Mouse (Mus musculus) left cerebral cortex, adult 2 months (tissue): ENCODE measurements around the gene Ifitm6. TPM values are rescaled to one million over a fixed set of nuclear protein-coding genes. Genes with fewer than 3 reads are reported as not detected.
"Not testable (repeated sequence)": the region's sequence is repeated elsewhere in the genome, so short reads cannot be mapped to it uniquely, and the experiment has no call there.

Experiments used
- DNase-seq, 2 experiments: peaks; one replicate each; pipeline ENCODE4 v3.0.0; 2021 to 2022; ENCODE audit warnings: low spot score in 2 of 2, mixed read lengths in 1 of 2; ENCODE audit errors: extremely low spot score in 1 of 2
- H3K27ac ChIP-seq: fragments of 200-600 bp; 2 replicates; pipeline ENCODE4 v1.8.1; 2022
- H3K4me3 ChIP-seq: fragments of 200-600 bp; 2 replicates; pipeline ENCODE4 v1.8.1; 2022
- CTCF ChIP-seq: fragments of 200-600 bp; IDR thresholded peaks from 2 replicates; pipeline ENCODE4 v1.8.1; 2022; ENCODE audit warnings: antibody characterized with exemption, mild to moderate bottlenecking, moderate library complexity
- intact Hi-C: fragments of 180-260 bp; cut with DNase I; formaldehyde crosslinking; loops from one replicate; pipeline ENCODE4 v1.15.1; 2025
- total RNA-seq, 2 experiments: library from RNA; stranded (reverse); gene quantifications; 2 replicates each; pipeline ENCODE4 v1.2.3; 2021

The Ifitm6 gene
- total RNA-seq, 2 experiments from 2014 or later, result 0.57 TPM; not detected in 1

DNA sequence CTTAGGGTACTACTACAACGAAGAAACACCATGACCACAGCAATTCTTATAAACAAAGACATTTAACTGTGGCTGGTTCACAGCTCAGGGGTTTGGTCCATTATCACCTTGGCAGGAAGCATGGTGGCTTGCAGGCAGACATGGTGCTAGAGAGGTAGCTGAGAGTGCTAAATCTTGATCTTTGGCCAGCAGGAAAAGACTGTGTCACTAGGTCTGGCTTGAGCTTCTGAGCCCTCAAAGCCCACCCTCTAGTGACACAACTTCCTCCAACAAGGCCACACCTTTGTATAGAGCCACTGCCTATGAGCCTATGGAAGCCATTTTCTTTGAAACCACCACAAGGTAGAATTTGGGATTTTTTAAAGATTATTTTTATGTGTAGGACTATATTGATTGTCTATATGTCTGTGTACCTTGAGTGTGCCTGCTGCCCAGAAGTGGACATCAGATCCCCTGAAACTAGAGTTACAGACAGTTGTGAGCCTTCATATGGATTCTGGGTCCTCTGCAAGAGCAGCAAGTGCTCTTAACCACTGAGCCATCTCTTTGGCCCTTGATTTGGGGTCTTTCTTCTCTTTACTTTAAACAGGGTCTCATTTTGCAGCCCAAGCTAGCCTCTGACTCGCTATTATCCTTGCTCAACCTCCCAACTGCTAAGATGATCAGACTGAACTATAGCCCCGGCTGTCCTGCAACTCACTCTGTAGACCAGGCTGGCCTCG, 21.8 kb upstream of the Ifitm6 start:
- intact Hi-C loops, result loop anchor here (10.0 kb wide), 1 partner anchor 965 kb away; no protein-coding TSS in a partner anchor
- no peak overlapping the region for H3K27ac ChIP-seq
- no peak overlapping the region for H3K4me3 ChIP-seq
- no peak for DNase-seq
- no peak for TF ChIP-seq CTCF

DNA sequence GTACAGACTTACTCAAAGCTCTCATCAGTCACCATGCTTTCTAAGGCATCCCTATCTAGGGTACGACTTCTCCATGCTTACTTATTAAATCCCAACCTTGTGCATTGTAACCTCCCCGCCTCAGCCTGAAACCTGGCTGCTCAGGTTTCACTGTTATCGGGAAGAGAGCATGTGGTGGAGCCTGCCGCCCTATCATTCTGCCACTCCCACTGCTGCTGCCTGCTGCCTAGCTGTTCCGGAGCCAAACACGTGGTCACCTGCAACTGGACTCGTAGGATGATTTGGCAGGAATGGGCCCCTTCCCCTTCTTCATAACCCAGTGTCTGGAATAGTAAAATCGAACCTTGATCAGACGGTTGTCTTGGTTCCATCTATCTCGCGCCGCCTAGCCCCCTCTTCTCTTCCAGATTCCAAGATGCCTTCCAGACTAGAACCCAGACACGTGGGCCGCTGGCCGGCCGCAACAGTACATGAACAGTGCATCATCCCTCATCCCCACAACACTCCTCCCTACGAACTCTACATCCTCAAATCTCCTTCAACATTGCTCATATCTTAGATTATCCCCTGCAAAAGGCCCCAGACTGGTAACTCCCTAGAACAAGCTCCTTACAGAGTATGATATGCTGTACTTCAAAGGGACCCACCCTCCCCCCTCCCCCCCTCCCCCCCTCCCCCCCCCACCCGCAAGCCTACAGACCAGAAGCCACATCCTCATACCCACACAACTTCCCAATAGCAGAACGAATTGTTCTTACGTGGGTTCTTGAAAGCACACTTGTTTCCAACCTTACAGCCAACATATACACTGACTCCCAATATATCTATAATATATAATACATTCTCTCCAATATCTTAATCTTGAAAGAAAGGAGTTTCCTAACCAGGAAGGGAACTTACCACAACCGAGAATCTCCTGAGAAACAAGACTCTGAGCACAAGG, 20.6 kb upstream of the Ifitm6 start:
- intact Hi-C loops, result no loop called here
- no peak for DNase-seq
- TF ChIP-seq CTCF, result no peak

DNA sequence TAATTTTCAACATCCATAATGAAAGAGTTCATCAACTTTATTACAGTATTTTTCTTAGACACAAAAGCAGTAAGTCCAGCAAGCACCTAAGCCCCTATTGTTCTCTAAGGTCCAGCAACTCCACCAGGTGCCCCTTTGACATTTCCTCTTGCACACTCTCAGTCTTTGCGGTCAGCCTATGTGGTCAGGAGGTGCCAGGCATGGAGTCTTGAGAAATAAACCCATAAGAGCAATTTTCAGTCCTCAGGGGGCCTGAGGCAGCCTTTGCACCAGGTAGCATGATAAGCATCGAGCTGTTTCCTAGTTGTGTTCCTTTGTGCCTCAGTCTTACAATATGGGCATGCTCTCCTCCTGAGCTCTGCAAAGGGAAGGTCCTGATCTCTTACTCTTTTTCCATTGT, 18.9 kb upstream of the Ifitm6 start:
- DNase-seq, H3K4me3 ChIP-seq, intact Hi-C loops, H3K27ac ChIP-seq: not testable (repeated sequence)

More for the DNA sequence above, 20.6 kb upstream of the Ifitm6 start:
- Histone ChIP-seq H3K27ac (no peak overlapping the region), H3K4me3 (no peak overlapping the region)

DNA sequence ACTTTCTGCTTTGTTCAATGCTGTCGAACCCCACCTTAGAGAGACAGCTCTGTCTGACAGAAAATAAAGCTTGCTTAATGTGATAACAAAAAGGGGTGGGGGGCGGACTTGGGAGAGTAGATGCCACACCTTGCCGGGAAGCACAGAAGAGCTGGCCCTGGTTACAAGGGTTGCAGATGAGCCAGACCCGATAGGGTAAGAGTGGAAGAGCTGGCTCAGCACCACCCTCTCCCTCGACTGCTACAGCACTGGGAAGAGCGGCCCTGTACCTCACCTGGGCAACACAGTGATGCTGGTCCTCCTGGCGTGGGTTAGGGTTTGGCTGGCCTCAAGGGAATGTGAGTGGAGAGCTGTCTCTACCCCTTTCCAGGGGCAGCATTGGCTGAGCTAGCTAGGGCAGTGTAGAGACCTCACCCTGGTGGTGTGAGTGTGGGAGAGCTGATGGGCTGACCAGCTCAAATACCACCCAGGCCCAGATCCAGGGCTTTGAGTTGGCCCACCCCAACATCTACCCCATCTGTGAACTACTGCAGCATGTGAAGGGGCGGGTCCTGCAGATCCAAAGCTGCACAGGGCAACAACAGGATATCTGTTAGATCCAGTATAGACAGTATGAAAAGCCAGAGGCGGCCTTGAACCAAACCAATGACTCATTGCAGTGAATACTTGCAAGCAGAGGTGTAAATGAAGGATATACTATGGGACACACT, 14.9 kb upstream of the Ifitm6 start:
- no peak for TF ChIP-seq CTCF
- H3K27ac ChIP-seq, result no peak overlapping the region
- H3K4me3 ChIP-seq, result no peak overlapping the region
- no peak for DNase-seq
- intact Hi-C loops, result no loop called here

DNA sequence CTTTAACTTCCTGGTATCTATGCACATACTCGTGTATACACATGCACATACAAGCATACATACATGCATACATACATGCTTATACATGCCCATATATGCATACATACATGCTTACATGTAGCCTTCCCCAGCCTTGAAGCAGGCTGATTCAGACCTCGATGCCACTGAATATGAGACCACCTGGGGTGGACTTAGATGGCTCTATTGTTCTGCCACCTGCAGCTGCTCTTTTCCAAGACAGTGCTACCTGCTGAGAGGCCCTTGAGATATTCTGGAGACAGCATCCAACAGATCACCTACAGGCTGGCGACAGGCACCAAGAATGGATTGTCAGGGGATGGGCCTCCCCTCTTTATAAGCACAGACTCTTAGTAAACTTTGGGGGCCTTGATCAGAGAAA, 12.7 kb upstream of the Ifitm6 start:
- no peak for TF ChIP-seq CTCF
- intact Hi-C loops, result no loop called here
- H3K4me3 ChIP-seq, result no peak overlapping the region

DNA sequence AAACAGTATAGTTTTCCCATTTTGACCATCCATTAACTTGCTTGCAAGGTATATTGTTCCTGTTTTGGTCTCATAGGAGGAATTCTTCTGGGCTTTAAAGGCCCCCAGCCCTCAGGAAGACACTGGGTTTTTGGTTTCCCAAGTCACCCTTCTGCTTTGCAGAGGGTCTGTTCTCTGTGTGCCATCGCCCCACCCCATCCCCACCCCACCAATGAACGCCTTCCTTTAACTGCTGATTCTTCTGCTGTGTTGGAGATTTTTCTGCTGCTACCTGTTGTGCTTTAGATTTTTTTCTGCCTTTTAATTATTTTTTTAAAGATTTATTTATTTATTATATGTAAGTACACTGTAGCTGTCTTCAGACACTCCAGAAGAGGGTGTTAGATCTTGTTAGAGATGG, 11.1 kb upstream of the Ifitm6 start, which contains the start of gene Gm17387:
TSS of gene Gm17387 (plus strand) at position 301 of the 400 bp plus-strand sequence.
- intact Hi-C loops, result no loop called here
- no peak within 1 kb of the TSS for H3K4me3 ChIP-seq
- DNase-seq, result no peak
- no peak within 1 kb of the TSS for H3K27ac ChIP-seq
- no peak for TF ChIP-seq CTCF

More for the DNA sequence above, 12.7 kb upstream of the Ifitm6 start:
- no peak overlapping the region for H3K27ac ChIP-seq
- no peak for DNase-seq

DNA sequence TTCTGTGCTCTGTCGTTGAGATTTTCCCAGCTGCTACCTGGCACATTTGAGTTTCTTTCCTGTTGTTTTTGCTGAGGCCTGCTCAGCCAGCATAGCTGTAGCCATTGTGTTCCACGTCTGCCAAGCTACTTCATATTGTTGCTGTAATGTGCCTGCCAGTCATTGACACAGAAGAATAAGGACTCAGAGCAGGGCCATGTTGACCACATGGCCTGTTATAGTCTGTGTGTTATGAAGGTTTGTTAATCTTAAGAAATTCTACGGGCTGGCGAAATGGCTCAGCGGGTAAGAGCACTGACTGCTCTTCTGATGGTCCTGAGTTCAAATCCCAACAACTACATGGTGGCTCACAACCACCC, 9.0 kb upstream of the Ifitm6 start:
- Histone ChIP-seq H3K27ac (no peak overlapping the region), H3K4me3 (no peak overlapping the region)
- no peak for TF ChIP-seq CTCF
- intact Hi-C loops, result no loop called here
- no peak for DNase-seq

DNA sequence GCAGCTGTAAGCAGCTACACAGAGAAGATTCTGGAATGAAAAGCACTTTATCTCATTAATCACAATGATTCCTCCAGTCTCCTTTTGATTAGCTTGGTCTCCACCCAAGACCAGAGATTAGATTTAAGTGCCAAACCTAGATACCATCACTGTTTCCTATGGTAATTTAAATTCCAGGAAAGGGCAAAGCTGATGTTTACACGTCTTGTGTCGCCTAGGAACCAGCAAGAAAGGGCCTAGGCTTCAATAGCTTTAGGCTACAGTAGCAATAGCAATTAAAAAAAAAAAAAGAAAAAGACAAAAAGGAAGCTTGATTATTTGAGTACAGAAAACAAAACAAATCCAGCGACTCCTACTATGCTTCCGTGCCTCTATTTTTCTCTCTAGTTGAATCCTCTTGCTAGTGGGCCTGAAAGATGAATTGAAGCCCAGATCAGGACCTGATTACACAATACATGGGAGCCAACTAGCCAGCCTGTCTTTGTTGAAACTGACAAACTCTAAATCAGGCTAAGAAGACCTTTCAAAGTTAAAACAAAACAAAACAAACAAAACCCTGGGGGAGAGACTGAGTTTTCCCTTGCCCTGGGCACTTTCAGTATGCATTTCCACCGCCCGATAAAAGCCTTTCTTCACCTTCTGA, 8.5 kb upstream of the Ifitm6 start:
- Histone ChIP-seq H3K27ac (no peak overlapping the region), H3K4me3 (no peak overlapping the region)
- intact Hi-C loops, result no loop called here
- DNase-seq, result no peak
- no peak for TF ChIP-seq CTCF

DNA sequence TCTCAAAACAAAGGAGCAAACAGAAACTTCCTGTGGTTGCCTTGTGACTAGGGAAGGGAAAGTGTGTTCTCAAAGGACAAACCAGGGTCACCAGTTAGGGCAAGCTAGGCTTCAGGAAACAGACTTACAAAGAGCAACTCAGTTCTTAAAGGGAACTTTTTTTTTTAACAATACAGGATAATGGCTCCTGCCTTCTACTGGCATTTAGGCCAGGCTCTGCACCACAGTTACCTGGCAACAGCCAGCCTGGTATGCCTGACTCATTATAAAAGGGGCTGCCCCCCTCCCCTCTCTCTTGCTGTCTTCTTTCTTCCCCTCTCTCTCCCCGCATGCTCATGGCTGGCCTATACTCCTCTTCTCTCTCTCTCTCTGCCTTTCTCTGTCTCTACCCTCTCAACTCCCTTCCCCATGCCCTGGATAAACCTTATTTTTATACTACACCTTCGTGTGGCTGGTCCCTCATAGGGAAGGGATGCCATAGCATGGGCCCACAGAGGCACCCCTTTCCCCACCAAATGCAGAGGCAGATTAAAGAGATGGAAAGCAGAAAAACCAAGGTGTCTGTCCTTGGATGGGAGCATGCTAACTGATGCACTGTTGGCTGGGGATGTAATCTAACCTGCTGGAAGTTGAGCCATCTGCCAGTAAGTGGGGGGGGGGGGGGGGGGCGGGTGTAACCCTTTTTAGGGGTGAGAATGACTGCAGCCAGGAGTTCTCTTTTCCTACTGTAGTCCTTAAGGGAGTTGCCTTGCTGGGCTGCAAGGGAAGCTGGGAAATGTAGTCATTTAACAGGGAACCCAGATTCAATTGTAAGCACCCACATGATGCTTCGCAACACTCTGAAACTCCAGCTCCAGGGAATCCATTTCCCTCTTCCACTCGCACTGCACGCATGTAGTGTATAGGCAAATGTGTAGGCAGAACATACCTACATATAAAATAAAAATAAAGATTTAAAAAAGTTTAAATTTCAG, 7.4 kb upstream of the Ifitm6 start:
- no peak for DNase-seq
- H3K27ac ChIP-seq, result no peak overlapping the region
- TF ChIP-seq CTCF, result no peak

More for the DNA sequence above, 7.4 kb upstream of the Ifitm6 start:
- no peak overlapping the region for H3K4me3 ChIP-seq
- intact Hi-C loops, result no loop called here
